Mouse (Mus musculus): ENCODE results near the gene Slc1a2. TPM values are rescaled to one million over a fixed set of nuclear protein-coding genes. Genes with fewer than 3 reads are reported as not detected.

Gene Slc1a2
- 17.1 and 18.9 TPM in 2 replicates for polyA plus RNA-seq (2015; fragmentation: Nextera tagmentation; extraction: Ambion mirVana)

DNA sequence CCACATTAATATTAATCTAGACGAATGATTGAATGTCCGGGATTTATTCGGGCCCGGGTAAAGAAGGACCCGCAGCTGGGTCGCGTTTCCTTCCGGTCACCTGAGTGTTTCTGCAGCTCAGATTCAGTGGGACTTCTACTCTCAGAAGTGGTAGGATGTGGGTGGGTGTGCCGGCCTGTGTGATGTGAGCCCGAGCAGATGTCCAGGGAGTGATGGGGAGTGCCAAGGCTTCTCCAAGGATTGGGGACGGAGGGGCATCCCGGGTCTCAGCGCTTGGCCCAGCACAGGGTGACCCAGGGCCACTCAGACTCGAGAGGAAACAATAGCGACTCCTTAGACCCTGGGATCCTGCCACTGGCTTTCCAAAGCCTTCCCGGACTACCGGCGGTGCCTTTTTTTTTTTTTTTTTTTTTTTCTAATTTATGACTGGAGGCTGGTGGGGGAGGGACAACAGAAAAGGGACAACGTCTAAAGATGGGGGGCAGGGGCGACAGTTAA is at the start of gene Slc1a2:
TSS of gene Slc1a2 (plus strand) at position 497 of the 498 bp plus-strand sequence.
- ATAC-seq (replicated peaks) = peak; percentile 62
- no peaks in the 10 kb centered on the region for H3K9me3 ChIP-seq
- peak within 1 kb of the TSS; percentile 94 for H3K27ac ChIP-seq
- WGBS = under 1% methylated on average over 20 of the region's 20 CpGs
- H3K4me2 ChIP-seq = peak within 1 kb of the TSS; percentile 89
- peak within 1 kb of the TSS; percentile 77 for H3K4me3 ChIP-seq
- H3K4me1 ChIP-seq = peaks cover 53% of the 10 kb centered on the region
- no peaks in the 10 kb centered on the region for H3K27me3 ChIP-seq (replicated peaks)
- peak within 1 kb of the TSS; percentile 75 for H3K9ac ChIP-seq
- H3K36me3 ChIP-seq (replicated peaks) = no peaks in the 10 kb centered on the region

DNA sequence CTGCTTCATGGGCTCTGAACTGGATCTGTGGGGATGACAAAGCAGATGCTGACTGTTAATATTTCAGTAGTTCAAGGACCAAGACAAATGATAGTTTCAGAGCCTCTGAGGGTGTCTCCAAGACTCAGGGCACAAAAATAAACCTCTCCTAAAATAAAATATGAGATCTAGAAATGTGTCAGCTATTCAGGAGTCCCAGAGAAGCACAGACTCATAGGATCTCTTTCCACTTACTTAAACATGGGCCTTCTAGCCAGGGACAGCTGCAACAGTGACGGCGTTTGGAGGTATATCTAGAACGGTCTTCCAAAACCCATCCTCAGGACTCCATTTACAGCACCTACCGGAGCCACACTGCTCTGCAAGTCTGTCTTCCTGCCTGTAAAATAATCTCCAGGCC is 48.0 kb upstream of the Slc1a2 start:
- Histone ChIP-seq H3K9ac (no peak overlapping the region), H3K27me3 (replicated peaks) (no peaks in the 10 kb centered on the region), H3K4me2 (no peak overlapping the region), H3K4me3 (no peak overlapping the region), H3K4me1 (no peaks in the 10 kb centered on the region), H3K36me3 (replicated peaks) (no peaks in the 10 kb centered on the region), H3K9me3 (no peaks in the 10 kb centered on the region), H3K27ac (no peak overlapping the region)
- ATAC-seq (replicated peaks) = no peak
- 95% methylated on average over 4 of the region's 4 CpGs for WGBS

DNA sequence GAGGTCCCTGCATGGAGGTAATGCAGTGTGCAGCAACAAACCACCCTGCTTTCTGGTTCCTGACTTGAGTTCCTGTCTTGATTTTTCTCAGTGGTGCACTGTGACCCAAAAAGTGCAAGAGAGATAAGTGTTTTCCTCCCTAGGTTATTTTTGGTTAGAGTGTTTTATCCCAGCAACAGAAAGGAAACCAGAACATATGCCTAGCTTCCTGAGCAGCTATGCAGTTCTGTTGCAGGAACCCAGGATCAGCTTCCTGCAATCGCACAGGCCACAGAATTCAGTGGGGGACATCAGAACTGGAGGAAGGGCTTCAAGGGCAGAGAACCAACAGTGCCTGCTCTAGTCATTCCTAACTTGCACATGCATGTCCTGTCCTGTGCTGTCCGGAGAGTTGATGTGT is 41.8 kb upstream of the Slc1a2 start:
- WGBS = 80% methylated on average over 2 of the region's 2 CpGs
- no peaks in the 10 kb centered on the region for H3K36me3 ChIP-seq (replicated peaks)
- ATAC-seq (replicated peaks) = no peak
- no peaks in the 10 kb centered on the region for H3K27me3 ChIP-seq (replicated peaks)
- no peak overlapping the region for H3K9ac ChIP-seq
- no peak overlapping the region for H3K4me2 ChIP-seq
- no peaks in the 10 kb centered on the region for H3K4me1 ChIP-seq
- H3K9me3 ChIP-seq = no peaks in the 10 kb centered on the region
- H3K27ac ChIP-seq = no peak overlapping the region
- no peak overlapping the region for H3K4me3 ChIP-seq

DNA sequence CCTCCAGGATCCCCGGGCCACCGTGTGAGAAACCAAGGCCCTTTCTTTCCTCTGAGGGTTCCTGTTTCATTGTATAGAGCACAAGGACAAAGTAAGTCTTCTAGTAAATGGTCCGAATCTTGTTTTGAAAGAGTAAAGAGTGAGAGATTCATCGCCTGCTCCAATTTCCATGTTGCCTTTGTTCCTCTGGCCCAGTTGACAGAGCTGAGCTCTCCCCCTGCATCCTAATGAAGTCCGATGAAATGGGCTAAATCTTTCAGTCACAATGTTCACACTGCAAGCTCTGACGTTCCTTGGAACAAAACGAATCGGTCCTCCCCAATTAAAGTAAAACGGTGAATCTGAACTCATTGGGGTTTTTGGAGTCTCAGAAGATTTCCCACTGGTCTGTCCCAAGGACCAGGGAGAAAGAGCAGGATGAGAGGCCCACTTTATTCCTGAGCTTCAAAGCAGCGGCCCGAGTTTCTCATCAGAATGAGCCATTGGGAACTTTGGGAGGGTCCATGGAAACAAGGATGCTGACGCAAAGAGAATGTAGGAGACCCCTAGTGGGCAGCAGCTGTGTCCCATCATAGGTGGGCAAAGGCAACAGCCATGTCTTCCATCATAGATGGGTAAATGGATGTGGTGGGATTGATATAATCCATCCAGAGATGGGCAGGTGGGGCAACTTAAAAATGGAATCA is 37.6 kb upstream of the Slc1a2 start:
- Histone ChIP-seq H3K4me2 (no peak overlapping the region), H3K27me3 (replicated peaks) (no peaks in the 10 kb centered on the region), H3K4me3 (no peak overlapping the region), H3K4me1 (no peaks in the 10 kb centered on the region), H3K27ac (peak overlapping the region; percentile 18; the same call in 1 of the 2 replicates), H3K36me3 (replicated peaks) (no peaks in the 10 kb centered on the region), H3K9ac (no peak overlapping the region), H3K9me3 (no peaks in the 10 kb centered on the region)
- WGBS = 51% methylated on average over 12 of the region's 12 CpGs
- ATAC-seq (replicated peaks) = no peak

DNA sequence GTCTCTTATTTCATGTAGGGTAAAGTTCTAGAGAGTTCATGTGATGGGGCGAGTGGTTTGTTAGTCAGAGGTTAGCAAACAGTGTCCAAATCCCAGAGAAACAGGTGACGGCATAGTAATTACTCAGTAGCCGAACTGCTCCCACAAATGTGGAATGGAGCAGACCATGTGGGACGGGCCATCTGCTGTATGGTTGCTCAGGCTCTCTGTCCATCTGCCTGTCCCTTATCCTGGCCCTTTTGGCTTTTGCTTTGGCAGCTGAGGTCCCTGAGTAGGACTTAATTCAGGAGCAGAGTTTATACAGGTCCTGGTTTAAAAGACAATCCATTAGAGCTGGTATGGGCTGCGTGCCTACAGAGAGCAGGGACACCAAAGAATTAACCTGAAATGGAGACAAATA is 36.3 kb upstream of the Slc1a2 start:
- H3K9me3 ChIP-seq = no peaks in the 10 kb centered on the region
- no peak for ATAC-seq (replicated peaks)
- WGBS = 85% methylated on average over 5 of the region's 5 CpGs

DNA sequence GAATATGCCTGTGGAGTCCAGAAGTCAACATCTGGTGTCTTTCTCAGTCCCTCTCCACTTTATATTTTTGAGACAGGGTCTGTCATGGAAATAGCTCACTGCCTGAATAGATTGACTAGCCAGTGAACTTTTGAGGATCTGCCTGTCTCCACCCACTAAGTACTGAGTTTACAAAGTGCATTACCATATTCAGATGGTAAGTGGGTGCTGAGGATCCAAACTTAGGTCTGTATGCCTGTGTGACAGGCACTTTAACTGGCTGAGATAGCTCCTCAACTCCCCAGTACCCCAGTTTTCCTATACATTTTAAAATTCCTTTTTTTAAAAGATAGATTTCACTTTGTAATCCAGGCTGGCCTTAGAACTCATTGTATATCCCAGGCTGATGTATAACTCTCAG is 35.5 kb upstream of the Slc1a2 start:
- Histone ChIP-seq H3K9me3 (no peaks in the 10 kb centered on the region), H3K36me3 (replicated peaks) (no peaks in the 10 kb centered on the region), H3K27ac (no peak overlapping the region), H3K9ac (no peak overlapping the region), H3K27me3 (replicated peaks) (no peaks in the 10 kb centered on the region), H3K4me1 (no peaks in the 10 kb centered on the region), H3K4me2 (no peak overlapping the region), H3K4me3 (no peak overlapping the region)
- ATAC-seq (replicated peaks) = no peak

More for the DNA sequence above, 36.3 kb upstream of the Slc1a2 start:
- Histone ChIP-seq H3K4me3 (no peak overlapping the region), H3K9ac (no peak overlapping the region), H3K27me3 (replicated peaks) (no peaks in the 10 kb centered on the region), H3K4me2 (no peak overlapping the region), H3K4me1 (no peaks in the 10 kb centered on the region), H3K27ac (no peak overlapping the region), H3K36me3 (replicated peaks) (no peaks in the 10 kb centered on the region)

DNA sequence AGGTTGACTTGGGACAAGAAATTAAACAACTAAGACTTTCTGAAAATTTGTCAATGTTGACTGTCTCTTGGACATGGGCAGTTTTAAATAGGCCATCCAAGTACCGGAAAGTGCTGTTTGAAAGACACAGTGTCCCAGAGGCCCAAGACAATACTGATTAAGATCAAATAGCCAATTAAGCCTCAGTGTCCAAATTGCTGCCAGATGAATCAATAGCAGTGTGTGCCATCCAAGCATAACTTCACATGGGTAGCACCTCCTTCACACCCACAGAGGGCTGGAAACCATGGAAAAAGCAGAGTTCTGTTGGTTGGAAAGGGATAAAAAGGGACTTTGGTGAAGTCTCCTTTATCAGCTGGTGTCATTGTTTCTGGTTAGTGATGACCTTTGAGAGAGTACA is 33.9 kb upstream of the Slc1a2 start:
- no peak for ATAC-seq (replicated peaks)

DNA sequence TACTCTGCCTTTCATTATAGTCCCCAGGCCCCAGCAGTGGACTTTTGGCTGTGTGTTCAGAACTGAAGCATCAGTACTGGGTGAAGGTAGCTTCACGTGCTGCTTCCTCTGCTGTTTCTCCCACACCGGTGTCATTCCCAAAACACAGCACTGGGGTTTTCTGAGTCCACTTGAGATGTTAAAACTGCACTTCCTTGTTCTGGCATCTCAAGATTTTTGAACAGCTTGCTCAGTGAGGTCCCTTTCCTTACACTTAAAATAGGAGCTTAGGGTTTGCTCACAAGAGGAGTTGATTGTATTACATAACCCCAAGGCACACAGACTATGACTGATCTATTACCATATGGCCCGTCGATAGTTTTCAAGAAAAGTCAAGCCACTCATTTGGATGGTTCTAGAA is 26.1 kb upstream of the Slc1a2 start:
- no peak for ATAC-seq (replicated peaks)
- no peak overlapping the region for H3K9ac ChIP-seq
- H3K4me2 ChIP-seq = no peak overlapping the region
- no peaks in the 10 kb centered on the region for H3K4me1 ChIP-seq
- H3K36me3 ChIP-seq (replicated peaks) = no peaks in the 10 kb centered on the region
- no peaks in the 10 kb centered on the region for H3K9me3 ChIP-seq
- H3K27me3 ChIP-seq (replicated peaks) = no peaks in the 10 kb centered on the region
- no peak overlapping the region for H3K4me3 ChIP-seq
- 90% methylated on average over 4 of the region's 4 CpGs for WGBS
- H3K27ac ChIP-seq = no peak overlapping the region

More for the DNA sequence above, 33.9 kb upstream of the Slc1a2 start:
- Histone ChIP-seq H3K4me2 (no peak overlapping the region), H3K9me3 (no peaks in the 10 kb centered on the region), H3K4me1 (no peaks in the 10 kb centered on the region), H3K27me3 (replicated peaks) (no peaks in the 10 kb centered on the region), H3K9ac (no peak overlapping the region), H3K27ac (no peak overlapping the region), H3K4me3 (no peak overlapping the region), H3K36me3 (replicated peaks) (no peaks in the 10 kb centered on the region)
- WGBS = 88% methylated on average over 1 of the region's 1 CpGs

DNA sequence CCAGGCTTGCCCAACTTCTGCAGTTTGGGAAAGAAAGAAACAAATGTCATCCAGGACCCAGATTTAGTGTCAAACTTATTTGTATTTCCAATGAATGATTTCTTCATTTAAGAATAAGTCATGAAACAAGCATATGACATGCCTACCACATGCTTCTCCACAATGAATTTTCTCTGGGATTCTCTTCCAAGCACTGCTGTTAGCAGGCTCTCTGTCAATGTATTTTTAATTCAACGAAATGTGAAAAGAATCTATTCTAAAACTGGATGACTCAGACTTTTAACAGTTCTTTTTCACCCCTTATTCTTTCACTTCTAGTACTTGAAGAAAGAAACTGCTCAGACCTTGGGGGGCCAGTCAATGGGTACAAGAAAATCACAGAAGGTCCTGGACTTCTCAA is 24.4 kb upstream of the Slc1a2 start:
- 90% methylated on average over 1 of the region's 1 CpGs for WGBS
- Histone ChIP-seq H3K9me3 (no peaks in the 10 kb centered on the region), H3K4me1 (peaks cover 9% of the 10 kb centered on the region), H3K27ac (no peak overlapping the region), H3K9ac (no peak overlapping the region), H3K4me2 (no peak overlapping the region), H3K36me3 (replicated peaks) (no peaks in the 10 kb centered on the region), H3K4me3 (no peak overlapping the region), H3K27me3 (replicated peaks) (no peaks in the 10 kb centered on the region)
- no peak for ATAC-seq (replicated peaks)

DNA sequence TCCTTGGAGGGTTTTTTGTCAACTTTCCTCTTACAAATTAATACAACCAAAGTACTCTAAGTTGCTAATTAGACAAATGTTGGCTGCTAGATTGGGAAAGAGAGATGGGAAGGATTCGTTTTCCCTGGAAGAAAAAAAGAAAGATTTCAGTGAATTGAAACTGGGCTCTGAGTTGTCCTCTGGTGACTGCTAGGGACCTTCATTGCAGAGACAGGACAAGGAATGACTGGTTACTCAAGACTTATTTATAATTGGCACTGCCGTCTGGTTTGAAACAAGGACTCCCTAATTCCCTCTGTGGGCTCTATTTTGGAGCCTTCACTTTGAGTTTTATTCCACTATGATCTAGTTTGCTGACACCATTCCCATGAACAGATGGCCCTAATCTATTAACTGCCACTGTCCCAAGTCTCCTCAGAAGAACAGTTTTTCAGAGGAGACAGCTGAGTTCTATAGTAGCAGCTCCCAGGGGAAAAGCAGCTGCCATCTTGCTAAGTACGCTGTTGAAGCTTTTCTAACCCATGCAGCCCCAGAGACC is 22.9 kb upstream of the Slc1a2 start:
- 72% methylated on average over 3 of the region's 3 CpGs for WGBS
- no peak overlapping the region for H3K9ac ChIP-seq
- ATAC-seq (replicated peaks) = no peak
- no peaks in the 10 kb centered on the region for H3K27me3 ChIP-seq (replicated peaks)
- no peaks in the 10 kb centered on the region for H3K9me3 ChIP-seq
- no peak overlapping the region for H3K4me2 ChIP-seq
- no peaks in the 10 kb centered on the region for H3K36me3 ChIP-seq (replicated peaks)
- H3K27ac ChIP-seq = no peak overlapping the region
- H3K4me1 ChIP-seq = peaks cover 9% of the 10 kb centered on the region
- no peak overlapping the region for H3K4me3 ChIP-seq

DNA sequence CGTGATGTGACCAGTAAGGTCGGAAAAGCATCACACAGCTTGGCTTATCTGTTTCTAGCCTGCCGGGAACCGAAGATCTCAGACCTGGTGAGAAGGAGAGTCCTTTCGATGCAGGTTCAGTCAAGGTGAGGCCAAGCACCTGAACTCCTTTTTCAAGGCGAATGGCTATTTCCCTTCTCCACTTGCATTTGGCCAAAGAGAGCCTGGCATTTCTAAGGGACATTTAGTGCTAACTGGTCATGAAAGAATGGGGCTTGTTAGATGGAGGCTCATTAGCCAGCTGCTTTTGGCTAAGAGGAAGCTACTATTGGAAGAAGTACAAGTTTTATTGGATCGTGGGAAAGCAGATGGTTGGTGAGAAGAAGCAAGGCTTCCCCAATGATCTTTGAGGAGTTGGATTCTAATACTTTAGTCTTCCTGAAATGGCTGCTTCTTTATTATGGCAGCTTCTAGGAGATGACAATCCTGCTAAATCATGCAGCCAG is 22.3 kb upstream of the Slc1a2 start:
- 92% methylated on average over 7 of the region's 7 CpGs for WGBS
- no peak overlapping the region for H3K27ac ChIP-seq
- peaks cover 9% of the 10 kb centered on the region for H3K4me1 ChIP-seq
- no peaks in the 10 kb centered on the region for H3K36me3 ChIP-seq (replicated peaks)
- no peak overlapping the region for H3K4me3 ChIP-seq
- H3K9ac ChIP-seq = no peak overlapping the region
- no peak for ATAC-seq (replicated peaks)
- no peak overlapping the region for H3K4me2 ChIP-seq
- H3K9me3 ChIP-seq = no peaks in the 10 kb centered on the region
- H3K27me3 ChIP-seq (replicated peaks) = no peaks in the 10 kb centered on the region

DNA sequence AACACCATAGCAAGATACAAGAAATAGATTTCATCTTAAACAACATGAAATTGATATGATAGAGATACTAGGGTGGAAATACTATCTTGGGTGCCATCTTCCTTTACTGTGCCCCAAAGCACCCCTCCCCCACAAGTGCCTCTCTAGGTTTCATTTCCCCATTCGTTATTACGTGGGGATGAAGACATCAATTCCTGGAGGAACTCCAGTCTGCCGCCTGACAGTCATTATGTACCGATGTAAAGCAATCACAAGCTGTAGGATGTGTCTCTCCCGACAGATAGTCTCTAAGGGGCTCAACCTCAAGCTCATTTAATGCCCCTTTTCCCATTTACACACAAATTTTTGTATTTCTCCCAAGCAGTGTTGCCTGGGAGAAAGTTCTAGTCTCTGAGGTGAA is 20.3 kb upstream of the Slc1a2 start:
- Histone ChIP-seq H3K36me3 (replicated peaks) (no peaks in the 10 kb centered on the region), H3K4me3 (no peak overlapping the region), H3K4me1 (peaks cover 9% of the 10 kb centered on the region), H3K4me2 (no peak overlapping the region), H3K27me3 (replicated peaks) (no peaks in the 10 kb centered on the region), H3K27ac (no peak overlapping the region), H3K9ac (no peak overlapping the region), H3K9me3 (no peaks in the 10 kb centered on the region)
- ATAC-seq (replicated peaks) = no peak
- WGBS = 22% methylated on average over 5 of the region's 5 CpGs

DNA sequence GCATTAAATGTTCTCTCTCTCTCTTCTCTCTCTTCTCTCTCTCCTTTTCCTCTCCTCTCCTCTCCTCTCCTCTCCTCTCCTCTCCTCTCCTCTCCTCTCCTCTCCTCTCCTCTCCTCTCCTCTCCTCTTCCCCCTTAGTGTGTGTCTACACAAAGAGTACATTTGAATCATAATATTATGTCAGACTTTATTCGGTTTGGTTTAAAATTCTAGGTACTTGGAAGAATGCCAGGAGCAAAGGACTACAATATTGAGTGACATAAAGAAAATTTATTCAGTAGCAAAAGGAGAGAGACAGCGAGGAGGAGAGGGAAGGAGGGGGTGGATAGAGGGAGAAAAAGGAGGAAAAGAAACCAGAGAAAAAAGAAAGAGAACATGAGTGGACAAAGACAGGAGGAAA is 19.8 kb upstream of the Slc1a2 start:
- ATAC-seq (replicated peaks) = no peak
- H3K9ac ChIP-seq = no peak overlapping the region
- 26% methylated on average over 2 of the region's 2 CpGs for WGBS
- H3K27ac ChIP-seq = peak overlapping the region; percentile 34; the same call in 1 of the 2 replicates
- H3K4me3 ChIP-seq = no peak overlapping the region
- no peak overlapping the region for H3K4me2 ChIP-seq
- no peaks in the 10 kb centered on the region for H3K9me3 ChIP-seq
- no peaks in the 10 kb centered on the region for H3K36me3 ChIP-seq (replicated peaks)
- H3K4me1 ChIP-seq = peaks cover 9% of the 10 kb centered on the region
- no peaks in the 10 kb centered on the region for H3K27me3 ChIP-seq (replicated peaks)

All from midbrain, embryonic 15.5 days (tissue).